Mouse (Mus musculus): ENCODE measurements around the gene Vmn2r88. TPM values are rescaled to one million over a fixed set of nuclear protein-coding genes. Genes with fewer than 3 reads are reported as not detected.
"Not testable (repeated sequence)": the region's sequence is repeated elsewhere in the genome, so short reads cannot be mapped to it uniquely, and the experiment has no call there.

Vmn2r88 gene
- not detected in 2 replicates for polyA plus RNA-seq (2012)

GRCm38 (mm10) chr14:51410520-51410919 lies at the start of gene Vmn2r88:
Vmn2r88 (plus strand) TSS chr14:51410820.
- Histone ChIP-seq H3K27me3 (ENCODE audit: control insufficient read depth) (no peaks in the 10 kb centered on the region), H3K36me3 (ENCODE audit: control insufficient read depth) (no peaks in the 10 kb centered on the region), H3K4me3 (replicated peaks) (no peak within 1 kb of the TSS), H3K9me3 (ENCODE audit: control insufficient read depth, low read length) (no peaks in the 10 kb centered on the region), H3K4me1 (ENCODE audit: control insufficient read depth) (no peaks in the 10 kb centered on the region)
- TF ChIP-seq GATA1 (IDR thresholded peaks at IDR 0.05; ENCODE audit: low read length) (no peak), TAL1 (IDR thresholded peaks at IDR 0.05; ENCODE audit: low read length) (no peak)

GRCm38 (mm10) chr14:51361456-51361855 lies 49.2 kb upstream of the Vmn2r88 start, which contains the start of gene Gm7247:
Gm7247 (plus strand) TSS chr14:51361756.
- Histone ChIP-seq H3K4me3 (replicated peaks) (no peak within 1 kb of the TSS), H3K27me3 (ENCODE audit: control insufficient read depth) (peaks cover 10% of the 10 kb centered on the region), H3K9me3 (ENCODE audit: control insufficient read depth, low read length) (no peaks in the 10 kb centered on the region), H3K4me1 (ENCODE audit: control insufficient read depth) (no peaks in the 10 kb centered on the region), H3K36me3 (ENCODE audit: control insufficient read depth) (no peaks in the 10 kb centered on the region)
- TF ChIP-seq GATA1 (IDR thresholded peaks at IDR 0.05; ENCODE audit: low read length) (no peak), TAL1 (IDR thresholded peaks at IDR 0.05; ENCODE audit: low read length) (no peak)

- Histone ChIP-seq H3K4me1 (ENCODE audit: control insufficient read depth) (no peaks in the 10 kb centered on the region), H3K27me3 (ENCODE audit: control insufficient read depth) (no peaks in the 10 kb centered on the region), H3K36me3 (ENCODE audit: control insufficient read depth) (no peaks in the 10 kb centered on the region), H3K4me3 (replicated peaks) (no peak overlapping the region), H3K9me3 (ENCODE audit: control insufficient read depth, low read length) (peaks cover 28% of the 10 kb centered on the region)
- TF ChIP-seq GATA1 (IDR thresholded peaks at IDR 0.05; ENCODE audit: low read length) (no peak), TAL1 (IDR thresholded peaks at IDR 0.05; ENCODE audit: low read length) (no peak)
Observed at GRCm38 (mm10) chr14:51382805-51383204, 27.8 kb upstream of the Vmn2r88 start.

- H3K4me1 ChIP-seq (ENCODE audit: control insufficient read depth) = no peaks in the 10 kb centered on the region
- peaks cover 29% of the 10 kb centered on the region for H3K9me3 ChIP-seq (ENCODE audit: control insufficient read depth, low read length)
- H3K27me3 ChIP-seq (ENCODE audit: control insufficient read depth) = no peaks in the 10 kb centered on the region
- TF ChIP-seq TAL1 (IDR thresholded peaks at IDR 0.05; ENCODE audit: low read length) = no peak
- no peak for TF ChIP-seq GATA1 (IDR thresholded peaks at IDR 0.05; ENCODE audit: low read length)
- H3K36me3 ChIP-seq (ENCODE audit: control insufficient read depth) = no peaks in the 10 kb centered on the region
- H3K4me3 ChIP-seq (replicated peaks) = no peak overlapping the region
Observed at GRCm38 (mm10) chr14:51384351-51384750, 26.3 kb upstream of the Vmn2r88 start.

- Histone ChIP-seq H3K4me3 (replicated peaks) (no peak overlapping the region), H3K4me1 (ENCODE audit: control insufficient read depth) (no peaks in the 10 kb centered on the region), H3K36me3 (ENCODE audit: control insufficient read depth) (no peaks in the 10 kb centered on the region), H3K27me3 (ENCODE audit: control insufficient read depth) (no peaks in the 10 kb centered on the region), H3K9me3 (ENCODE audit: control insufficient read depth, low read length) (peaks cover 29% of the 10 kb centered on the region)
- no peak for TF ChIP-seq GATA1 (IDR thresholded peaks at IDR 0.05; ENCODE audit: low read length)
Observed at GRCm38 (mm10) chr14:51385741-51386140, 24.9 kb upstream of the Vmn2r88 start.

GRCm38 (mm10) chr14:51387768-51388167 lies 22.9 kb upstream of the Vmn2r88 start:
- peaks cover 25% of the 10 kb centered on the region for H3K9me3 ChIP-seq (ENCODE audit: control insufficient read depth, low read length)
- no peaks in the 10 kb centered on the region for H3K4me1 ChIP-seq (ENCODE audit: control insufficient read depth)
- H3K4me3 ChIP-seq (replicated peaks) = no peak overlapping the region
- TF ChIP-seq GATA1 (IDR thresholded peaks at IDR 0.05; ENCODE audit: low read length) = no peak
- TF ChIP-seq TAL1 (IDR thresholded peaks at IDR 0.05; ENCODE audit: low read length) = no peak
- H3K27me3 ChIP-seq (ENCODE audit: control insufficient read depth) = no peaks in the 10 kb centered on the region
- H3K36me3 ChIP-seq (ENCODE audit: control insufficient read depth) = no peaks in the 10 kb centered on the region

GRCm38 (mm10) chr14:51388222-51388621 lies 22.4 kb upstream of the Vmn2r88 start:
- no peak for TF ChIP-seq TAL1 (IDR thresholded peaks at IDR 0.05; ENCODE audit: low read length)
- TF ChIP-seq GATA1 (IDR thresholded peaks at IDR 0.05; ENCODE audit: low read length) = no peak
- no peaks in the 10 kb centered on the region for H3K27me3 ChIP-seq (ENCODE audit: control insufficient read depth)
- H3K4me3 ChIP-seq (replicated peaks) = no peak overlapping the region
- peaks cover 21% of the 10 kb centered on the region for H3K9me3 ChIP-seq (ENCODE audit: control insufficient read depth, low read length)
- no peaks in the 10 kb centered on the region for H3K36me3 ChIP-seq (ENCODE audit: control insufficient read depth)
- H3K4me1 ChIP-seq (ENCODE audit: control insufficient read depth) = no peaks in the 10 kb centered on the region

GRCm38 (mm10) chr14:51423885-51424284 lies 13.3 kb downstream of the Vmn2r88 start:
- Histone ChIP-seq H3K4me3 (replicated peaks) (no peak overlapping the region), H3K27me3 (ENCODE audit: control insufficient read depth) (no peaks in the 10 kb centered on the region), H3K4me1 (ENCODE audit: control insufficient read depth) (no peaks in the 10 kb centered on the region), H3K9me3 (ENCODE audit: control insufficient read depth, low read length) (no peaks in the 10 kb centered on the region), H3K36me3 (ENCODE audit: control insufficient read depth) (no peaks in the 10 kb centered on the region)
- no peak for TF ChIP-seq GATA1 (IDR thresholded peaks at IDR 0.05; ENCODE audit: low read length)
- no peak for TF ChIP-seq TAL1 (IDR thresholded peaks at IDR 0.05; ENCODE audit: low read length)

- H3K4me3 ChIP-seq (replicated peaks); H3K4me1 ChIP-seq (ENCODE audit: control insufficient read depth); H3K27me3 ChIP-seq (ENCODE audit: control insufficient read depth); H3K36me3 ChIP-seq (ENCODE audit: control insufficient read depth): not testable (repeated sequence)
- peaks cover 10% of the 10 kb centered on the region for H3K9me3 ChIP-seq (ENCODE audit: control insufficient read depth, low read length)
Observed at GRCm38 (mm10) chr14:51430138-51430537, 19.5 kb downstream of the Vmn2r88 start.

- Histone ChIP-seq H3K4me3 (replicated peaks) (no peak overlapping the region), H3K4me1 (ENCODE audit: control insufficient read depth) (no peaks in the 10 kb centered on the region)
- TF ChIP-seq TAL1 (IDR thresholded peaks at IDR 0.05; ENCODE audit: low read length) (no peak), GATA1 (IDR thresholded peaks at IDR 0.05; ENCODE audit: low read length) (no peak)
Observed at GRCm38 (mm10) chr14:51434546-51434945, 23.9 kb downstream of the Vmn2r88 start.

More at GRCm38 (mm10) chr14:51434546-51434945, 23.9 kb downstream of the Vmn2r88 start:
- no peaks in the 10 kb centered on the region for H3K36me3 ChIP-seq (ENCODE audit: control insufficient read depth)
- no peaks in the 10 kb centered on the region; the same call in 1 of the 2 replicates for H3K27me3 ChIP-seq (ENCODE audit: control insufficient read depth)
- H3K9me3 ChIP-seq (ENCODE audit: control insufficient read depth, low read length) = peaks cover 23% of the 10 kb centered on the region

All from erythroblast, embryonic 14.5 days (primary cell).